Comparison of ENCODE assay signal across 21 mouse cellular contexts in the genomic region with DNA sequence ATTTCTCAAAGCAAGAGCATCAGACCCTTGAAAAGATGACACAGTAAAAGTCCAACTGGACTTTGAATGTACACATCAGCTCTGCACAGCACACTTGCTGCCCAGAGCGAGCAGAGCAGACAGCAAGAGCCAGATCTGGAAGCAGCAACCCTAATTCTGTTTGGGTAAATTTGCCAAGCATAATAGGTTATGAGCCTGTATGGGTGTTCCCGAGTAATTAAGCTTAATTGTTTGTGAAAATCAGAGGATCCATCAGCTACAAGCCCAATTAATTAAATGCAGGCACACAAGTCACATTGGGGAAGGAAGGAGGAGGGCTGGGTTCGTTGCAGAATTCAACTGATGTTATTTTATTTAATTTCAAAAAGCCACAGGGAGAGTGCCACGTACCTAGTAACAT.
DNase-seq lines count a peak whose midpoint lies in the region; ATAC-seq lines count a peak whose summit lies in the region.
"Had no signal": no experiment of that assay in that cellular context is flagged by ENCODE, and none has a peak within 500 bp of the region (broad histone marks: within the 10 kb centered on the region; RNA-seq: fewer than 3 reads in every experiment).

No protein-coding gene starts in this region.

- no peaks in the 10 kb centered on the region for H3K4me1 ChIP-seq in forebrain, embryonic 14.5 days (ENCODE audit: control insufficient read depth, insufficient read depth, low read length)
- H3K4me1 ChIP-seq in forebrain, embryonic 12.5 days: no peaks in the 10 kb centered on the region
- H3K4me1 ChIP-seq: forebrain, embryonic 13.5 days had no signal

- H3K4me2 ChIP-seq in forebrain, embryonic 14.5 days (ENCODE audit: low read length): no peak overlapping the region
- H3K4me2 ChIP-seq in forebrain, embryonic 12.5 days: no peak overlapping the region
- H3K4me2 ChIP-seq: embryonic facial prominence, embryonic 12.5 days; forebrain, embryonic 13.5 days had no signal

- H3K4me3 ChIP-seq in forebrain, embryonic 14.5 days (ENCODE audit: low read depth, low read length): no peak overlapping the region
- H3K4me3 ChIP-seq in forebrain, embryonic 12.5 days (replicated peaks): no peak overlapping the region
- H3K4me3 ChIP-seq: embryonic facial prominence, embryonic 10.5 days; embryonic facial prominence, embryonic 12.5 days; forebrain, embryonic 13.5 days had no signal

- intact Hi-C loops in heart, postnatal 25 days (cut with DNase I): no loop called here
- intact Hi-C loops in gastrocnemius, postnatal 14 days (cut with DNase I; ENCODE audit: low total_unique reads): no loop called here

- no peaks in the 10 kb centered on the region for H3K36me3 ChIP-seq in forebrain, embryonic 14.5 days (ENCODE audit: control insufficient read depth, insufficient read depth, low read length)
- no peaks in the 10 kb centered on the region for H3K36me3 ChIP-seq in forebrain, embryonic 12.5 days (replicated peaks)
- H3K36me3 ChIP-seq: embryonic facial prominence, embryonic 10.5 days; embryonic facial prominence, embryonic 12.5 days; G1E had no signal

- H3K9ac ChIP-seq in forebrain, embryonic 14.5 days (ENCODE audit: low read length): no peak overlapping the region
- no peak overlapping the region for H3K9ac ChIP-seq in forebrain, embryonic 12.5 days
- H3K9ac ChIP-seq: embryonic facial prominence, embryonic 12.5 days; forebrain, embryonic 13.5 days had no signal

- 22% methylated on average over 4 of the region's 4 CpGs for WGBS in forebrain, embryonic 14.5 days
- WGBS in forebrain, embryonic 12.5 days: 45% methylated on average over 4 of the region's 4 CpGs

- peaks cover 10% of the 10 kb centered on the region; the same call in 1 of the 2 replicates for H3K27me3 ChIP-seq in forebrain, embryonic 14.5 days (replicated peaks; ENCODE audit: control insufficient read depth, insufficient read depth, low read length)
- peaks cover 37% of the 10 kb centered on the region; the same call in 1 of the 2 replicates for H3K27me3 ChIP-seq in forebrain, embryonic 12.5 days
- H3K27me3 ChIP-seq: embryonic facial prominence, embryonic 12.5 days had no signal

- DNase-seq in forebrain, embryonic 14.5 days (ENCODE audit: low spot score): peak; percentile 63
- peak; percentile 11 for DNase-seq in heart, adult 11 months
- DNase-seq in heart, postnatal 25 days (ENCODE audit: low spot score): no peak
- DNase-seq in Muller cell, postnatal 12 days (ENCODE audit: inconsistent ontology term): peak; percentile 41
- no peak for DNase-seq in gastrocnemius, postnatal 14 days
- DNase-seq: adrenal gland, adult 2 months; adrenal gland, postnatal 10 days; adrenal gland, postnatal 25 days; B cell, adult 2 months; cerebellum, adult 11-12 months; cerebellum, adult 2 months; cerebellum, adult 9-10 months; cerebellum, postnatal 10 days; cerebellum, postnatal 25 days had no signal

- H3K9me3 ChIP-seq in forebrain, embryonic 14.5 days (replicated peaks; ENCODE audit: control insufficient read depth, low read length): no peaks in the 10 kb centered on the region
- H3K9me3 ChIP-seq in forebrain, embryonic 12.5 days: no peaks in the 10 kb centered on the region
- H3K9me3 ChIP-seq: forebrain, embryonic 13.5 days had no signal

- no peak overlapping the region for H3K27ac ChIP-seq in forebrain, embryonic 14.5 days (ENCODE audit: low read depth, low read length)
- no peak overlapping the region for H3K27ac ChIP-seq in forebrain, embryonic 12.5 days
- H3K27ac ChIP-seq: embryonic facial prominence, embryonic 10.5 days; embryonic facial prominence, embryonic 12.5 days; forebrain, embryonic 13.5 days had no signal

- no peak for ATAC-seq in forebrain, embryonic 14.5 days
- ATAC-seq in forebrain, embryonic 12.5 days (ENCODE audit: low FRiP score): no peak
- ATAC-seq: CD4-positive, CD25-positive, alpha-beta regulatory T cell, adult 4 months; forebrain, embryonic 13.5 days; forebrain, embryonic 16.5 days had no signal

Comparison
In these comparisons a context has a peak if more than half of its experiments do, and no peak if none do; other contexts are left out.
1. DNase-seq: peak in forebrain, embryonic 14.5 days (single experiment), heart, adult 11 months (single experiment) and Muller cell, postnatal 12 days (single experiment); none in heart, postnatal 25 days (single experiment) and gastrocnemius, postnatal 14 days (single experiment).